Mouse (Mus musculus) ES-Bruce4 (cell line): ENCODE measurements around the gene Maz. TPM values are rescaled to one million over a fixed set of nuclear protein-coding genes. Genes with fewer than 3 reads are reported as not detected.

ENCODE experiments used
- H3K27ac ChIP-seq: 2 replicates; pipeline ENCODE4 v1.5.1; 2012; ENCODE audit warnings: low read length, inconsistent platforms; ENCODE audit not compliant: insufficient read depth
- H3K27me3 ChIP-seq: 2 replicates; pipeline ENCODE4 v1.6.1; 2012; ENCODE audit warnings: mild to moderate bottlenecking, low read length, inconsistent platforms; ENCODE audit not compliant: control insufficient read depth, poor library complexity, insufficient read depth, severe bottlenecking
- H3K36me3 ChIP-seq: 2 replicates; pipeline ENCODE4 v1.6.1; 2012; ENCODE audit warnings: inconsistent platforms, mild to moderate bottlenecking, low read length, moderate library complexity; ENCODE audit not compliant: control insufficient read depth, poor library complexity, insufficient read depth, severe bottlenecking
- H3K4me1 ChIP-seq: one replicate; pipeline ENCODE4 v1.8.1; 2011; ENCODE audit warnings: low read length; ENCODE audit not compliant: control insufficient read depth, insufficient read depth
- H3K4me3 ChIP-seq: 2 replicates; pipeline ENCODE4 v1.5.1; 2011; ENCODE audit warnings: low read depth, mild to moderate bottlenecking, low read length
- H3K9ac ChIP-seq: 2 replicates; pipeline ENCODE4 v1.6.1; 2012; ENCODE audit warnings: low read depth, mild to moderate bottlenecking, inconsistent platforms; ENCODE audit not compliant: poor library complexity, severe bottlenecking
- H3K9me3 ChIP-seq: replicated peaks from 2 replicates; pipeline ENCODE4 v1.6.1; 2012; ENCODE audit warnings: mild to moderate bottlenecking, low read length, inconsistent platforms; ENCODE audit not compliant: control insufficient read depth, poor library complexity, insufficient read depth, severe bottlenecking
- CTCF ChIP-seq: IDR thresholded peaks from one replicate; pipeline ENCODE4 v1.8.1; 2011; ENCODE audit warnings: low read depth, low read length
- EP300 ChIP-seq: IDR thresholded peaks from 2 replicates; pipeline ENCODE4 v1.6.1; 2011; ENCODE audit warnings: low read depth, low read length; ENCODE audit not compliant: insufficient read depth
- POLR2A ChIP-seq: IDR thresholded peaks from one replicate; pipeline ENCODE4 v1.8.1; 2011; ENCODE audit warnings: low read length; ENCODE audit not compliant: insufficient read depth
- polyA plus RNA-seq: library from polyadenylated mRNA; stranded (reverse); fragments of >200 nt; gene quantifications from 2 replicates; pipeline ENCODE4 v1.2.4, GENCODE M21; 2011; ENCODE audit warnings: low read depth; ENCODE audit not compliant: missing spikeins, insufficient read depth, insufficient read length

The Maz gene
- polyA plus RNA-seq, 1 experiment = 117 TPM

DNA sequence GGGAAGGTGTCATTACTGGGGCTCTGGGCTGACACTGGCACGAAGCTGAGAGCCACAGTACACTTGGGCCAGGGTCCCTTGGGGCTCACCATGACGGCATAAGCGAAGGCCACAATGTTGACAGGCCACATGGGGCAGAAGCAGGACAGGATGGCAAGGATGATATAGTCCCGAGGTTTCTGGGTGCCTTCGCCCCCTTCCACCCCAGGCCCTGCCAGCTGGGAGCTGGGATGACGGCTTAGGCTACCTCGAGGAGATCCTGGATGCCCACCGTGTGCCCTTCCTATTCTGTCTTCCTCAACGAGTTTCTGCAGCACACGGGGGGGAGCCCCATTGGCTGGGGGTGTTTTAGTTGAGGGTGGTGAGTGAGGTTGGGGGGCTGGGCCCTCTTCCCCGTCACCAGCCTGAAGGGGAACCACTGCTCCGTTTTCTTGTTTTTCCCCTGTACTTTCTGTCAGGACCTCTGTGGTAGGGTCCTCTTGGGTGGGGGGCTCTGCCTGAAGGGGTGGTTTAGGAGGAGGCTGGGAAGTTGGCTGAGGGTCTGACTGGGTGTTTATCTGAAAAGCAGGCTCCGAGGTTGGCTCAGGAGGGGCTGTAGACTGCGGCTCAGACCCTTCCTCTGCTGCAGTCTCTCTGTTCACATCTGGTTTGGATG lies 7.4 kb downstream of the Maz start:
- TF ChIP-seq EP300 (no peak), CTCF (no peak), POLR2A (no peak)
- Histone ChIP-seq H3K4me3 (no peak overlapping the region), H3K27ac (no peak overlapping the region), H3K27me3 (no peaks in the 10 kb centered on the region), H3K36me3 (peaks cover 29% of the 10 kb centered on the region), H3K9ac (no peak overlapping the region), H3K4me1 (no peaks in the 10 kb centered on the region), H3K9me3 (no peaks in the 10 kb centered on the region)

GRCm38 (mm10) chr7:127018416-127019305 lies 8.2 kb downstream of the Maz start:
- Histone ChIP-seq H3K27ac (no peak overlapping the region), H3K9me3 (no peaks in the 10 kb centered on the region), H3K27me3 (no peaks in the 10 kb centered on the region), H3K4me1 (no peaks in the 10 kb centered on the region), H3K4me3 (no peak overlapping the region), H3K9ac (no peak overlapping the region), H3K36me3 (peaks cover 21% of the 10 kb centered on the region)
- TF ChIP-seq POLR2A (no peak), CTCF (no peak), EP300 (no peak)

DNA sequence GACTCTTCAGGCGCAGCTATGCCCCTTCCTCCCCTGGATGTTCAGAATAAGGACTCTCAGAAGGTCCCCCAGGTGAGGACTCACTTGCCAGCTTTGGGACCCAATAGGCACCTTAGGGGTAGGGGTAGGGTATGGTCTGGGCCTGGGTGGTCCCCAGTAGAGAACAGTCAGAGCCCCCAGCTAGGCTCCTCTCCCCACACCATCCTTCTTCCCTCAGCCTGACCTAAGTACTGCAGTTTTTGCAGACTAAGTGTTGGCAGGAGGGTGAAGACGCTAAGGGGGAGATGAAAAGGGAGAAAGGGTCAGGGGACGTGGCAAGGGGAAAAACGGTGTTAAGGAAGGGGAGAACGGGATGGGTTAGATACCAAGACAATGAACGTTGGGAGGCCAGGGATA lies 8.9 kb downstream of the Maz start:
- TF ChIP-seq POLR2A = no peak
- TF ChIP-seq EP300 = no peak
- Histone ChIP-seq H3K27me3 (no peaks in the 10 kb centered on the region), H3K27ac (no peak overlapping the region), H3K9me3 (no peaks in the 10 kb centered on the region), H3K4me1 (peaks cover under 1% of the 10 kb centered on the region), H3K36me3 (peaks cover 15% of the 10 kb centered on the region), H3K9ac (peak overlapping the region; percentile 21; the same call in 1 of the 2 replicates), H3K4me3 (no peak overlapping the region)

DNA sequence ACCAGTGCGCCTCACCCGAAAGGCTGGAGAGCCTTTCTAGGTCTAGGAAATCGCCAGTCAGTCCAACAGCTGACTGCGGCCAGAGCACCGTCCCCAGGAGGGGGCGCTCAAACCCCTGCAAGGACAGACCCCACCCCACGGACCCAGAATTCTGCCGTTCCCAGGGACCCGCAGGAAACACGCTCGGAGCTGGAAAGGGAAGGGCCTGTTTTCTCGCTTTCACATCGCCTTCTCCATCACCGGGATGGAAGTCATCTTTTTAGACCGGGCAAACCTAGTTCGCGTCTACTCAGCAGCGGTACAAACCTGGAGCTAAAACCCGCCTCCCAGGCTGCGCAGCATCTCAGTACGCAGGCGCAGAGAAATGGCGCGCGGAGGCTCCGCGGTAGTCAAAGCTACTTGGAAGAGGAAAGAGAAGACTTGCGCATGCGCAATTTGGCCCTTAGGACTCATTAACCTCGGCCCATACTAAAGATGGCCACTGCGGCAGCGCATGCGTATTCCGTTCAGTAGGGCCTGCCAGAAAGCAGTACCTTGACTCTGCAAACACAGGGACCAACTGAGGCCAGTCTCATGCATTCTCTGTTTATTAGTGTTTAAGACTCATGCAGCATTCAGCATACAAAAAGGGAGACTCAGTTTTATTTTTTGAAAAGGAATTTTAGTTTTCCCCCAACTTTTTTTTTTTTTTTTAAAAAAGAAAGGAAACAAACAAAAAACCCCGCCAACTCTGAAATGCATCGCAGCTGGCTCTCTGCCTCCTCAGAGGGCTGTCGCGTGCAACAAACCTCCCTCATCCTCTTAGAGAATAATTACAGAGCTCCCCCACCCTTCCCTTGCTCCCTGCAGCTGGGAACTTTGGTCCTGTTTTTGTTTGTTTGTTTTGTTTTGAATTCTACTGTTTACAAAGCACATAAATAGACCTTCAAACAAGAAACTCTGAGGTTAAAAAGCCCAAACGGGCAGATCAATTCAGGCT lies 9.6 kb downstream of the Maz start, which contains the start of gene Pagr1a:
Gene Pagr1a (minus strand): TSS at position 382 of the 979 bp plus-strand sequence.
- Histone ChIP-seq H3K9me3 (no peaks in the 10 kb centered on the region), H3K36me3 (peaks cover 10% of the 10 kb centered on the region), H3K27ac (peak within 1 kb of the TSS; percentile 63), H3K4me3 (peak within 1 kb of the TSS; percentile 89), H3K27me3 (no peaks in the 10 kb centered on the region), H3K9ac (peak within 1 kb of the TSS; percentile 71), H3K4me1 (peaks cover 5% of the 10 kb centered on the region)
- no peak for TF ChIP-seq EP300
- TF ChIP-seq CTCF = peak; percentile 79
- peak; percentile 28 for TF ChIP-seq POLR2A

GRCm38 (mm10) chr7:127016486-127016938 lies 10.3 kb downstream of the Maz start:
- peaks cover 5% of the 10 kb centered on the region for H3K4me1 ChIP-seq
- peak overlapping the region; percentile 89 for H3K4me3 ChIP-seq
- peaks cover 9% of the 10 kb centered on the region for H3K36me3 ChIP-seq
- peak overlapping the region; percentile 36 for H3K27ac ChIP-seq
- peak overlapping the region; percentile 71 for H3K9ac ChIP-seq
- no peaks in the 10 kb centered on the region for H3K27me3 ChIP-seq
- TF ChIP-seq CTCF (no peak), EP300 (no peak), POLR2A (no peak)
- no peaks in the 10 kb centered on the region for H3K9me3 ChIP-seq

DNA sequence TGATC lies 10.6 kb downstream of the Maz start, which contains the start of gene Pagr1b:
Gene Pagr1b (minus strand): TSS at position 4 of the 5 bp plus-strand sequence.
- Histone ChIP-seq H3K9ac (peak within 1 kb of the TSS; percentile 71), H3K4me1 (peaks cover 5% of the 10 kb centered on the region), H3K27me3 (no peaks in the 10 kb centered on the region), H3K4me3 (peak within 1 kb of the TSS; percentile 89), H3K9me3 (no peaks in the 10 kb centered on the region), H3K36me3 (peaks cover 9% of the 10 kb centered on the region), H3K27ac (peak within 1 kb of the TSS; percentile 63)
- TF ChIP-seq CTCF (no peak), EP300 (no peak), POLR2A (no peak)
